Mouse (Mus musculus): ENCODE data around the gene Prss28.

Prss28 gene

GRCm38 (mm10) chr17:25322930-25323329 is 14.5 kb downstream of the Prss28 start:
- no peaks in the 10 kb centered on the region for H3K36me3 ChIP-seq (ENCODE audit: insufficient read depth, low read length)
- no peaks in the 10 kb centered on the region for H3K9me3 ChIP-seq (ENCODE audit: low read length)
- no peaks in the 10 kb centered on the region; the same call in 1 of the 2 replicates for H3K27me3 ChIP-seq (ENCODE audit: insufficient read depth, low read length)
- H3K4me1 ChIP-seq (replicated peaks; ENCODE audit: low read depth, low read length): no peaks in the 10 kb centered on the region
- no peak overlapping the region for H3K4me3 ChIP-seq (replicated peaks; ENCODE audit: low read length)
- no peak for TF ChIP-seq POU5F1 (IDR thresholded peaks at IDR 0.05; ENCODE audit: borderline replicate concordance, low read length)
- TF ChIP-seq NANOG (IDR thresholded peaks at IDR 0.05; ENCODE audit: borderline replicate concordance, low read length): no peak
- no peak for TF ChIP-seq CTCF (conservative IDR thresholded peaks at IDR 0.05; ENCODE audit: low read length)

GRCm38 (mm10) chr17:25332321-25332720 is 23.9 kb downstream of the Prss28 start:
- no peaks in the 10 kb centered on the region for H3K4me1 ChIP-seq (replicated peaks; ENCODE audit: low read depth, low read length)
- no peaks in the 10 kb centered on the region for H3K9me3 ChIP-seq (ENCODE audit: low read length)
- peaks cover 31% of the 10 kb centered on the region for H3K27me3 ChIP-seq (ENCODE audit: insufficient read depth, low read length)
- H3K4me3 ChIP-seq (replicated peaks; ENCODE audit: low read length): no peak overlapping the region
- TF ChIP-seq POU5F1 (IDR thresholded peaks at IDR 0.05; ENCODE audit: borderline replicate concordance, low read length) (no peak), CTCF (conservative IDR thresholded peaks at IDR 0.05; ENCODE audit: low read length) (no peak), NANOG (IDR thresholded peaks at IDR 0.05; ENCODE audit: borderline replicate concordance, low read length) (no peak)
- no peaks in the 10 kb centered on the region for H3K36me3 ChIP-seq (ENCODE audit: insufficient read depth, low read length)

GRCm38 (mm10) chr17:25333943-25334342 is 25.5 kb downstream of the Prss28 start:
- TF ChIP-seq NANOG (IDR thresholded peaks at IDR 0.05; ENCODE audit: borderline replicate concordance, low read length) (no peak), CTCF (conservative IDR thresholded peaks at IDR 0.05; ENCODE audit: low read length) (peak; percentile 94)
- Histone ChIP-seq H3K4me1 (replicated peaks; ENCODE audit: low read depth, low read length) (no peaks in the 10 kb centered on the region), H3K27me3 (ENCODE audit: insufficient read depth, low read length) (peaks cover 30% of the 10 kb centered on the region), H3K4me3 (replicated peaks; ENCODE audit: low read length) (no peak overlapping the region), H3K36me3 (ENCODE audit: insufficient read depth, low read length) (no peaks in the 10 kb centered on the region), H3K9me3 (ENCODE audit: low read length) (no peaks in the 10 kb centered on the region)

- TF ChIP-seq CTCF (conservative IDR thresholded peaks at IDR 0.05; ENCODE audit: low read length) (no peak), POU5F1 (IDR thresholded peaks at IDR 0.05; ENCODE audit: borderline replicate concordance, low read length) (no peak), NANOG (IDR thresholded peaks at IDR 0.05; ENCODE audit: borderline replicate concordance, low read length) (no peak)
- no peaks in the 10 kb centered on the region for H3K36me3 ChIP-seq (ENCODE audit: insufficient read depth, low read length)
- peaks cover 16% of the 10 kb centered on the region for H3K27me3 ChIP-seq (ENCODE audit: insufficient read depth, low read length)
- H3K4me3 ChIP-seq (replicated peaks; ENCODE audit: low read length): no peak overlapping the region
- H3K9me3 ChIP-seq (ENCODE audit: low read length): no peaks in the 10 kb centered on the region
- H3K4me1 ChIP-seq (replicated peaks; ENCODE audit: low read depth, low read length): no peaks in the 10 kb centered on the region
Observed at GRCm38 (mm10) chr17:25338218-25338617, 29.8 kb downstream of the Prss28 start.

GRCm38 (mm10) chr17:25340003-25340402 is 31.6 kb downstream of the Prss28 start:
- H3K9me3 ChIP-seq (ENCODE audit: low read length): no peaks in the 10 kb centered on the region
- no peak overlapping the region for H3K4me3 ChIP-seq (replicated peaks; ENCODE audit: low read length)
- no peaks in the 10 kb centered on the region for H3K4me1 ChIP-seq (replicated peaks; ENCODE audit: low read depth, low read length)
- no peak for TF ChIP-seq POU5F1 (IDR thresholded peaks at IDR 0.05; ENCODE audit: borderline replicate concordance, low read length)
- TF ChIP-seq CTCF (conservative IDR thresholded peaks at IDR 0.05; ENCODE audit: low read length): no peak
- no peak for TF ChIP-seq NANOG (IDR thresholded peaks at IDR 0.05; ENCODE audit: borderline replicate concordance, low read length)
- H3K36me3 ChIP-seq (ENCODE audit: insufficient read depth, low read length): no peaks in the 10 kb centered on the region
- H3K27me3 ChIP-seq (ENCODE audit: insufficient read depth, low read length): peaks cover 5% of the 10 kb centered on the region

- Histone ChIP-seq H3K4me1 (replicated peaks; ENCODE audit: low read depth, low read length) (no peaks in the 10 kb centered on the region), H3K27me3 (ENCODE audit: insufficient read depth, low read length) (no peaks in the 10 kb centered on the region), H3K4me3 (replicated peaks; ENCODE audit: low read length) (no peak overlapping the region), H3K36me3 (ENCODE audit: insufficient read depth, low read length) (no peaks in the 10 kb centered on the region), H3K9me3 (ENCODE audit: low read length) (no peaks in the 10 kb centered on the region)
- TF ChIP-seq NANOG (IDR thresholded peaks at IDR 0.05; ENCODE audit: borderline replicate concordance, low read length) (no peak), POU5F1 (IDR thresholded peaks at IDR 0.05; ENCODE audit: borderline replicate concordance, low read length) (no peak)
Observed at GRCm38 (mm10) chr17:25341490-25341889, 33.0 kb downstream of the Prss28 start.

- no peak for TF ChIP-seq NANOG (IDR thresholded peaks at IDR 0.05; ENCODE audit: borderline replicate concordance, low read length)
- Histone ChIP-seq H3K27me3 (ENCODE audit: insufficient read depth, low read length) (no peaks in the 10 kb centered on the region), H3K4me1 (replicated peaks; ENCODE audit: low read depth, low read length) (no peaks in the 10 kb centered on the region), H3K9me3 (ENCODE audit: low read length) (no peaks in the 10 kb centered on the region), H3K4me3 (replicated peaks; ENCODE audit: low read length) (no peak within 1 kb of the TSS), H3K36me3 (ENCODE audit: insufficient read depth, low read length) (no peaks in the 10 kb centered on the region)
Observed at GRCm38 (mm10) chr17:25345462-25345861, 37.0 kb downstream of the Prss28 start, which contains the start of gene Tpsab1. Tpsab1 (minus strand) TSS chr17:25345562.

- peaks cover 3% of the 10 kb centered on the region; the same call in 1 of the 2 replicates for H3K4me1 ChIP-seq (replicated peaks; ENCODE audit: low read depth, low read length)
- 0 out of 2 replicates have a peak, but pooled peaks cover 3% of the 10 kb centered on the region for H3K27me3 ChIP-seq (ENCODE audit: insufficient read depth, low read length)
- TF ChIP-seq NANOG (IDR thresholded peaks at IDR 0.05; ENCODE audit: borderline replicate concordance, low read length) (no peak), CTCF (conservative IDR thresholded peaks at IDR 0.05; ENCODE audit: low read length) (no peak), POU5F1 (IDR thresholded peaks at IDR 0.05; ENCODE audit: borderline replicate concordance, low read length) (no peak)
- H3K36me3 ChIP-seq (ENCODE audit: insufficient read depth, low read length): no peaks in the 10 kb centered on the region
- no peaks in the 10 kb centered on the region for H3K9me3 ChIP-seq (ENCODE audit: low read length)
- no peak overlapping the region for H3K4me3 ChIP-seq (replicated peaks; ENCODE audit: low read length)
Observed at GRCm38 (mm10) chr17:25361291-25361690, 52.8 kb downstream of the Prss28 start.

All from E14TG2a.4 (cell line).